Mouse (Mus musculus) hindbrain, embryonic 10.5 days (tissue): ENCODE measurements around the gene Ugt1a9. TPM values are rescaled to one million over a fixed set of nuclear protein-coding genes. Genes with fewer than 3 reads are reported as not detected.
"Not testable (repeated sequence)": the region's sequence is repeated elsewhere in the genome, so short reads cannot be mapped to it uniquely, and the experiment has no call there.

Source experiments
- DNase-seq: peaks from one replicate; pipeline ENCODE4 v3.0.0-alpha.2; 2017; ENCODE audit warnings: low spot score
- H3K27ac ChIP-seq: fragments of 300-500 bp; sonication (generic); 2 replicates; pipeline ENCODE4 v1.5.1; 2016; ENCODE audit warnings: mild to moderate bottlenecking, moderate library complexity
- H3K27me3 ChIP-seq: fragments of 300-500 bp; sonication (generic); 2 replicates; pipeline ENCODE4 v1.6.1; 2016; ENCODE audit warnings: mild to moderate bottlenecking; ENCODE audit not compliant: poor library complexity, insufficient read depth, severe bottlenecking
- H3K36me3 ChIP-seq: fragments of 300-500 bp; sonication (generic); 2 replicates; pipeline ENCODE4 v1.6.1; 2016; ENCODE audit warnings: mild to moderate bottlenecking, moderate library complexity
- H3K4me1 ChIP-seq: fragments of 300-500 bp; sonication (generic); replicated peaks from 2 replicates; pipeline ENCODE4 v1.6.1; 2016; ENCODE audit warnings: mild to moderate bottlenecking
- H3K4me3 ChIP-seq: fragments of 300-500 bp; sonication (generic); 2 replicates; pipeline ENCODE4 v1.5.1; 2016; ENCODE audit warnings: mild to moderate bottlenecking, moderate library complexity
- H3K9me3 ChIP-seq: fragments of 300-500 bp; sonication (generic); 2 replicates; pipeline ENCODE4 v1.6.1; 2016; ENCODE audit warnings: mild to moderate bottlenecking, moderate library complexity
- WGBS: fragments of 180-500 bp; shearing (Covaris S2); methylation state at CpG from one replicate; pipeline ENCODE4 v1.1.7; 2016; 5-methylcytosine and 5-hydroxymethylcytosine counted together
- polyA plus RNA-seq: library from polyadenylated mRNA; unstranded; fragments of >200 nt; fragmentation: Nextera tagmentation; extraction: Ambion mirVana; gene quantifications from 2 replicates; pipeline ENCODE4 v1.2.1, GENCODE M21; 2016

Gene Ugt1a9
- polyA plus RNA-seq, 1 experiment from 2014 or later = not detected

DNA sequence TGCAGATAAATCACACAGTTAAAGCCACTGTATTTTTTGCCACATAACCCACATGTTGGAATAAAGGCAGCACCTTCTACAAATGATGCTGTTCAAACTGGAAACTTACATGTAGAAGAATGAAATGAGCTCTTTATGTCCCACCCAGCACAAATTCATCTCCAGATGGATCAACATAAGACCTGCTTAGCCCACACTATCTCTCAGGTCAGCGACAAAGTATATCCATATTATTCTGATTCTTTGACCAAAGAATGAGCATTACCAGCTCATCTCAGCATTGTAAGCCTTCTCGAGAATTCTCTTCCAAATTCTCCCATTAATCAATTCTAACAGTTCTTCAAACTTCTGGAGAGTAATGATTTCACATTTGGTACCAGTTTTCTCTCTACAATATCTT, 151.6 kb downstream of the Ugt1a9 start:
- WGBS = 55% methylated on average over 2 of the region's 2 CpGs
- no peak overlapping the region for H3K27ac ChIP-seq
- peaks cover 20% of the 10 kb centered on the region for H3K9me3 ChIP-seq
- no peak for DNase-seq
- H3K4me3 ChIP-seq = no peak overlapping the region
- H3K36me3 ChIP-seq = no peaks in the 10 kb centered on the region
- no peaks in the 10 kb centered on the region for H3K27me3 ChIP-seq
- H3K4me1 ChIP-seq = no peaks in the 10 kb centered on the region

DNA sequence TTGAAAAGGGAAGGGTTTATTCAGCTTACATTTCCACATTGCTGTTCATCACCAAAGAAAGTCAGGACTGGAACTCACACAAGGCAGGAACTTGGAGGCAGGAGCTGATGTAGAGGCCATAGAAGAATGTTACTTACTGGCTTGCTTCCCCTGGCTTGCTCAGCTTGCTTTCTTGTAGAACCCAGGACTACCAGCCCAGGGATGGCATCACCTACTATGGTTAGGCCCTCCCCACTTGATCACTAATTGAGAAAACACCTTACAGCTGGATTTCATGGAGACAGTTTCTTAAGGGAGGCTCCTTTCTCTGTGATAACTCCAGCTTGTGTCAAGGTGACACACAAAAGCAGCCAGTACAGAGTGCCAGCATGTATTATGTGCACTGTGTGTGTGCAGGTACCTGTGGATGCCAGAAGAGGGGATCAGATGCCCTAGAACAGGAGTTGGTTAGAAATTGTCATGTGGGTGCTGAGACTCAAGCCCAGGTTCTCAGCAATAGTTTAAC, 152.5 kb downstream of the Ugt1a9 start:
- H3K27ac ChIP-seq, H3K4me3 ChIP-seq, H3K27me3 ChIP-seq, H3K4me1 ChIP-seq, DNase-seq, H3K36me3 ChIP-seq: not testable (repeated sequence)
- peaks cover 28% of the 10 kb centered on the region for H3K9me3 ChIP-seq

DNA sequence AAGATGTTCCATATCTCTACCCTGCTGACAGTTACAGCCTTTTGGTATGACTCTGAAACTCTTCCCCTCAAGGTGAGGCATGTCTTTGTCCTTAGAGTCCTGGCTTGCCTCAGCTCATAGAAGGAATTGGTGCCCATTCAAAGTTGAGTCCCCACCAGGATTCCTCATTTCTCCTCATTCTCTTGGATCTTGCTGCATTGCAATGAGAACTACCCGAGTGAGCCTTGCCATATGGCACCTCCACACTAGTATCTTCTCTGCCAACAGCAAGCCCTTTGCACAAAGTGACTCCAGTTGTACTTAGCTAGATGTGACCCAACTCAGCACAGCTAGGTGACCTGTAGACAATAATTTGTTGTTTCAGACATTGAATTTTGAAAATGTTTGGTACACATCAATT, 153.0 kb downstream of the Ugt1a9 start:
- no peaks in the 10 kb centered on the region for H3K36me3 ChIP-seq
- 57% methylated on average over 1 of the region's 1 CpGs for WGBS
- DNase-seq = peak; percentile 6

DNA sequence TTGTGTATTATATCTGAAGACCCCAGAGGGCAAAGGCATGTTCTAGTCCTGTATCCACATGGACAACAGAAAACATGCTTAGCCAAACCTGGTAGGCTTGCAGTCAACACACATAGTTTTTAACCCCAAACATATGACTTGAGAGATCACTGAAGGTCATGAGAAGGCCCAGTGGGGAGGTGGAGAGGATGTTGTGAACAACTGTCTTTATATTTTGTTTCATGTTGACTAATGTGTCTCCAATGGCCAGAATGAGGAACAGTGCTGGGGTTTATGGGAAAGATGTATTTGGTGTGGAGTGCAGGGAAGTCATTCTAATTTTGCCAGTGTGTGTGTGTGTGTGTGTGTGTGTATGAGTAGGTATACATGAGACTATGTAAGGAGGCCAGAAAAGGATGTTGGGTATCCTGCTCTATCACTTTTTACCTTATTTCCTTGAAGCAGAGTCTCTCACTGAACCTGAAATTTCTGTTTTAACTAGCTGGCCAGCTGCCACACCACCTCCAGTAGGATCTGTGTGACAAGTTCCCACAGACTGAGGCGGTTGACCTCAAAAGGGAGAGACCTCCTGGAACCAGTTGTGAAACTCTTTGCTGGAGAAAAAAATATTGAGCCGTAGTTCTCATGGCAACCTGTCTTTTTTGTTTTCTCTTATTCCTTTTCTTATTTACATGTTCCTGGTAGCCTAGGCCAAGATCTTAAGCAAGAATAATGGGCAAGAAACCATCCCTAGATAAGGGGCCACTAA, 153.6 kb downstream of the Ugt1a9 start:
- Histone ChIP-seq H3K27ac (no peak overlapping the region), H3K4me1 (no peaks in the 10 kb centered on the region), H3K36me3 (no peaks in the 10 kb centered on the region), H3K27me3 (no peaks in the 10 kb centered on the region), H3K4me3 (no peak overlapping the region), H3K9me3 (peaks cover 40% of the 10 kb centered on the region)
- DNase-seq = no peak
- 71% methylated on average over 2 of the region's 2 CpGs for WGBS

More for the DNA sequence above, 153.0 kb downstream of the Ugt1a9 start:
- Histone ChIP-seq H3K9me3 (peaks cover 34% of the 10 kb centered on the region), H3K27ac (no peak overlapping the region), H3K4me3 (no peak overlapping the region), H3K4me1 (no peaks in the 10 kb centered on the region), H3K27me3 (no peaks in the 10 kb centered on the region)

DNA sequence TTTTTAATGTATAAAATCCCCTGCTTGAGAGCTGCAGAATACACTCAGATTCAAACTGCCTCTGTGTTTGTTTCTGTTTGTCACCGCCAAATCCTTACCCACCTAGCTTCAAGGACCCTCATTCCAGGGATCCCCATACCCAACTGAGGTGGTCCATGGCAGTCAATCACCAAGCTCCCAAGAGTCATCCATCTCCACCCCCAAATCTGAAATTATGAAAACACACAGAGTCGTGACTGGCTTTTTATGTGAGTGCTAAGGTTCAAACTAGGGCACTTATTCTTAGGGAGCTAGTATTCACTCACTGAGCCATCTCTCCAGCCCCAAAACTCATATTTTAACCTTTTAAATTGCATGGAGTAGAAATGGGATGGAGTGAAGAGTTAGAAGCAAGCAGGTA, 154.7 kb downstream of the Ugt1a9 start:
- peaks cover 51% of the 10 kb centered on the region for H3K9me3 ChIP-seq
- not testable (repeated sequence) for DNase-seq, H3K36me3 ChIP-seq, H3K4me3 ChIP-seq, H3K27me3 ChIP-seq, H3K27ac ChIP-seq, H3K4me1 ChIP-seq
- WGBS = 40% methylated on average over 2 of the region's 2 CpGs

DNA sequence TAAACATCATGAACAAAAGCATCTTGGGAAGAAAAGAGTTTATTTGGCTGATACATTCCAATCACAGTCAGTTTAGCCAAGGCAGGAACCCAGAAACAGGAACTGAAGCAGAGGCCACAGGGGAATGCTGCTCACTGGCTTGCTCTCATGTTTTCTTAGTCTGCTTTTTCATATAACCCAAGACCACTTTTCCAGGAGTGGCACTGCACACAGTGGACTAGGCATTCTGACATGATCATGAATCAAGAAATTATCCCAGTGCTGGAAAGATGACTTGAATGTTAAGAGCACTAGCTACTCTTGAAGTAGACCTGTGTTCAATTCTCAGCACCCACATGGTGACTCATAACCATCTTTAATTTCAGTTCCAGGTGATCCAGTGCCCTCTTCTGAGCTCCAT, 155.1 kb downstream of the Ugt1a9 start:
- no peak for DNase-seq
- Histone ChIP-seq H3K27ac (no peak overlapping the region), H3K4me3 (no peak overlapping the region), H3K27me3 (no peaks in the 10 kb centered on the region), H3K9me3 (peaks cover 55% of the 10 kb centered on the region), H3K36me3 (no peaks in the 10 kb centered on the region), H3K4me1 (no peaks in the 10 kb centered on the region)

GRCm38 (mm10) chr1:88226670-88227379, 156.2 kb downstream of the Ugt1a9 start, which contains the start of gene Mroh2a:
TSS of gene Mroh2a (plus strand) at chr1:88226986.
- H3K9me3 ChIP-seq = peaks cover 66% of the 10 kb centered on the region
- no peaks in the 10 kb centered on the region for H3K4me1 ChIP-seq
- no peak within 1 kb of the TSS for H3K4me3 ChIP-seq
- no peak within 1 kb of the TSS for H3K27ac ChIP-seq
- H3K27me3 ChIP-seq = no peaks in the 10 kb centered on the region
- peak; percentile 2 for DNase-seq
- H3K36me3 ChIP-seq = no peaks in the 10 kb centered on the region
- 56% methylated on average over 5 of the region's 5 CpGs for WGBS

DNA sequence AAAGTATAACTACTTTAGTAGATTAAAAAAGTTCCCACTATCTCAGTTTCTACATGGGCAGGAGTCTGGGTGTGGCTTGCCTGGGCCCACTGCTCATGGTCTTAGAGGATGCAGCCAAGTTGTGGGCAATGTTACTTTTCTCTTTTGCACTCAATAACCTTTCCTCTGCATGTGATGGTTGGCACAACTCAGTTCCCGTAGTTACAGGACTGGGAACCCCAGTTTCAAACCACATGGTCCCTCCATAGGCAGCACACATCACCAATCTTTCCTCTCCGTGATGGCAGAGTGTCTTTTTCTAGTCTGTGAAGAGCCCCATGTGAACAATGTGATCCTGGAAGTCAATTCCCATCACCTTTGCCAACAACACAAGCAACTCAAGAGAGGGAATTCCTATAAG, 156.9 kb downstream of the Ugt1a9 start:
- no peaks in the 10 kb centered on the region for H3K27me3 ChIP-seq
- H3K27ac ChIP-seq = no peak overlapping the region
- no peak overlapping the region for H3K4me3 ChIP-seq
- peaks cover 73% of the 10 kb centered on the region for H3K9me3 ChIP-seq
- H3K36me3 ChIP-seq = no peaks in the 10 kb centered on the region
- WGBS = 63% methylated on average over 2 of the region's 2 CpGs
- DNase-seq = no peak
- no peaks in the 10 kb centered on the region for H3K4me1 ChIP-seq

DNA sequence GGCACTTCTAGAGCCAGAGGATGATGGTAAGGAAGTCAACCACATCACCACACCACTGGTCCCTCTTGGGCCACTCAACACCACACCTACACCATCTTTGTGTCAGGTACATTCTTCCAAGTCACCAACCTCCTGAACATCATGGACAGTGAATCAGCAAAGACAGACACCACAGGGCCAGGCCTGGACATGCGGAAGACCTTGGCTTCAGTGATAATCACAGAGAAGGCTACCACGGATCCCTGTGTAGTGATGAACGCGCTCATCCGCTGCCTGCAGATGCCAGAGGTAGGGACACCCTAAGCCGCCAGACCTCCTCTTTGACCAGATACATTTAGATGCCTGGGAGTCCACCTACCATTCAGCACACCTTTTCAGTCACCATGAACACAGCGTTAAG, 157.5 kb downstream of the Ugt1a9 start:
- Histone ChIP-seq H3K4me1 (no peaks in the 10 kb centered on the region), H3K4me3 (no peak overlapping the region), H3K27me3 (no peaks in the 10 kb centered on the region), H3K27ac (no peak overlapping the region), H3K9me3 (peaks cover 79% of the 10 kb centered on the region), H3K36me3 (no peaks in the 10 kb centered on the region)
- WGBS = 69% methylated on average over 7 of the region's 7 CpGs
- no peak for DNase-seq

- Histone ChIP-seq H3K36me3 (no peaks in the 10 kb centered on the region), H3K9me3 (peaks cover 93% of the 10 kb centered on the region), H3K27me3 (no peaks in the 10 kb centered on the region), H3K4me1 (no peaks in the 10 kb centered on the region), H3K4me3 (no peak overlapping the region), H3K27ac (no peak overlapping the region)
- no peak for DNase-seq
- WGBS = 76% methylated on average over 3 of the region's 3 CpGs
These were observed 159.0 kb downstream of the Ugt1a9 start for GRCm38 (mm10) chr1:88229566-88229965.

DNA sequence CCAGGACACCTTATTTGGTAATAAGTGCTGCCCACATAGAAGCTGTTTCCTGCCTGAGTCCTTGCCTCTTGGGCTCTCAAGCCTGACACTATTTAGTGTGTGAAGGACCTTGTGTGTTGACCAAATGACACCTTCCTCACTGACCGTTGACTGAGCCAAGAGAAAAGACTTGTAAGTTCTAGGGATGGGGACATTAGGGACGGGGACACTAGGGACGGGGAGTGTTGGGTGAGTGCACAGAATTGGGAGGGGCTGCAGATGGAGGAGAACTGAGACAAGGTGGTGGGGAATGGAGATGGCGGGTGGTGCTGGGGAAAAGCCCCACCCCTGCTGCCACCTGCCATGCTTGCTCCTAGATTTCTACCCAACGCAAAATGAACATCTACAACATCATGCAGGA, 159.4 kb downstream of the Ugt1a9 start:
- no peak overlapping the region for H3K27ac ChIP-seq
- no peaks in the 10 kb centered on the region for H3K4me1 ChIP-seq
- peaks cover 98% of the 10 kb centered on the region for H3K9me3 ChIP-seq
- H3K27me3 ChIP-seq = no peaks in the 10 kb centered on the region
- H3K4me3 ChIP-seq = no peak overlapping the region
- no peak for DNase-seq
- H3K36me3 ChIP-seq = no peaks in the 10 kb centered on the region
- WGBS = 87% methylated on average over 5 of the region's 5 CpGs

DNA sequence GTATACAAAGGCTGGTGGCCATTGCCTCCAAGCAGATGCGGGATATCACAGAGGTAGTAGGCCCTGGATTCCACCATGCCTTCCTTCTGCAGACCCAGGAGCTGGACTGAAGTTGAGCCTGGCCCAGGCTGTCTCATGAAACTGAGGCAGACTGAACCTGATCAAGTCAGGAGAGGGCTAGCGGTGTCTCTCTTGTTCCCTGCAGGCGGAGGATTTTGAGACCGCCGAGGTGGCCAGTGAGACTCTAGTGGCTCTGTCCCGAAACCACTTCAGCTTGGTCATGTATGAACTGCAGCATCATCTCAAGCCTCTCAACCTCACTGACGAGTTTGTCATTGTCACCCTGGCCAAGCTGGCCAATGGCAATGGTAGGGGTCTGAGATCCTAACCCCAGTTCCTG, 159.8 kb downstream of the Ugt1a9 start:
- no peaks in the 10 kb centered on the region for H3K27me3 ChIP-seq
- WGBS = 74% methylated on average over 7 of the region's 7 CpGs

DNA sequence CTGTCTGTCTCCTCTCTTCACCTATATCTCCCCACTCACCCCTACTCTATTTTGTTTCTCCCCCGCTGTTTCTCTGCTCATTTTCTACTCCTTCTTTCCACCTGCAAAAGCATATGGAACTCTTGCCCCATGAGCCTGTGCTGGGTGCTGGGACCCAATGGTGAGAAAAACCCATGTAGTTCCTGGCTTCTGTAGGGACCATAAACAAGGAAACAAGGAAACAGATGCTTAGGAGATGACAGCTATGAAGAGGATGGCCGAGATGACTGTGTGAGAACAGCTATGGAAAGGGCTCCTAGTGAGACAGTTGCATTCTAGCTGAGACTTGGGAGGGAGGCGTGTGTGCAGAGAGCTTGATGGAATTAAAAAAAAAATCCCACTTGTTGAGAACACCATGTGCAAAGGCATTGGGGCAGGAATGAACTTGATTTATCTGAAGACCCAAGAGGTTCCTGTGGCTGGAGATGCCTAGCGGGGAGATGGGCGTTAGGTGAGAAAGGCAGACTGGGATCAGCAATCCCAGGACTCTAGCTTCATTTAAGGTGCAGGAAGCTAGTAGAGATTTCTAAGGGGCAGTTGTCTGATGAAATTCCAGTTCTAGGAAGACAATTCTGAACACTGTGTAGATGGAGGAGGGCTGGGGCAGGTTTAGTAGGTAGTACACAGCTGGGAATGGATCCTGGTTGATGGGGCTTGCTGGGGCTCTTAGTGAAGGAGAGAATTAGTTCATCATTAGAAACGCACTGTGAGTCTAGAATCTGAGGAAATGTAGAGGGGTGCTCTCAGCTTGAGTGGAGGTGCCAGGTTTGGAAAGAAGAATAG, 160.6 kb downstream of the Ugt1a9 start:
- DNase-seq = no peak
- no peaks in the 10 kb centered on the region for H3K36me3 ChIP-seq
- no peaks in the 10 kb centered on the region for H3K27me3 ChIP-seq
- H3K4me1 ChIP-seq = no peaks in the 10 kb centered on the region
- H3K27ac ChIP-seq = no peak overlapping the region
- no peak overlapping the region for H3K4me3 ChIP-seq
- peaks cover 100% of the 10 kb centered on the region for H3K9me3 ChIP-seq
- 76% methylated on average over 6 of the region's 6 CpGs for WGBS

More for the DNA sequence above, 159.8 kb downstream of the Ugt1a9 start:
- Histone ChIP-seq H3K27ac (no peak overlapping the region), H3K36me3 (no peaks in the 10 kb centered on the region), H3K4me1 (no peaks in the 10 kb centered on the region), H3K4me3 (no peak overlapping the region), H3K9me3 (peaks cover 100% of the 10 kb centered on the region)
- no peak for DNase-seq
